Comparison of ENCODE assay signal across 7 mouse cellular contexts in the genomic region with DNA sequence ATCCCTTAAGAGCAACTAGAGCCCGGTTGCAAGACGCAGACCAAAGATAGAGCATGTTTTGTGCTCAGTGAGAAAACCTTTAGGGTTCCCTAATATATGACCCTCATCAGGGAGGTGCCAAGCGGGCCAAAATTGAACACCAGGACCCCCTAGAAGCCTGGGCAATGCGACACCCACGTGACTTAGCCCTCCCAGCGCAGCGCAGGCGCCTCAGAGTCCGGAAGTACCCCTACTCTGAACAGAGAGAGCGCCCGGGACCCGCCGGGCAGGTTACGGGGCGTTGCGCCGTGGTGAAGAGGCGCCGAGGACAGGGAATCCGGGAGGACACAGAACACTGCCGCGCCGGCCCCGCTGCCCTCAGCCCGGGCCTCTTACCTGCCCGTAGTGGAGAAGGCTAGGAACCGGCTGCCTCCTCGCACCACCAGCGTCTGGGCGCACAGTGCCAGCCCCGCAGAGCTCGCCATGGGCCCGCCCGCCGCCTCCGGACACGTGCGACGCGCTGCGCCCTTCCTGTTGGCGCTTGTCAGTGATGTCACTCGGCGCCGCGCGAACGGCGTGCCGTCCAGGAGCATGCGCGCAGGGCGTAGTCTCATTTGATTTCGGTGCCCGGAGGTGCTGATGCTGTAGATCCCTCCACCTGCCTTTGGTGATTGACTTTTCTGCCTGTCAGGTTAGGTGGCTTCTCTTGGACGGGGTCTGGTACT. TPM values are rescaled to one million over a fixed set of nuclear protein-coding genes. Genes with fewer than 3 reads are reported as not detected.
DNase-seq lines count a peak whose midpoint lies in the region; ATAC-seq lines count a peak whose summit lies in the region.

No protein-coding gene starts in this region.

- DNase-seq in adrenal gland, adult (ENCODE audit: inconsistent age in 2 of 2, low spot score in 1 of 2), result peak; percentile 90 to 94
- peak; percentile 95 for DNase-seq in embryo, embryonic 10.5 days (ENCODE audit: low spot score)
- DNase-seq in gastrocnemius, postnatal 25 days, result peak; percentile 80
- peak; percentile 90 to 91 for DNase-seq in left cerebral cortex, postnatal 25 days (ENCODE audit: low spot score in 2 of 2)
- peak; percentile 91 for DNase-seq in midbrain, embryonic 10.5 days (ENCODE audit: low spot score)
- peak; percentile 89 for DNase-seq in right cerebral cortex, postnatal 4 days

- H3K4me2 ChIP-seq in intestine, embryonic 15.5 days (replicated peaks), result peak overlapping the region; percentile 77

- peak overlapping the region; percentile 83 for H3K27ac ChIP-seq in intestine, embryonic 15.5 days
- peak overlapping the region; percentile 92 for H3K27ac ChIP-seq in midbrain, embryonic 10.5 days (replicated peaks)

- WGBS in intestine, embryonic 15.5 days, result under 1% methylated on average over 56 of the region's 56 CpGs
- WGBS in midbrain, embryonic 10.5 days, result under 1% methylated on average over 56 of the region's 56 CpGs

- peak; percentile 98 for ATAC-seq in intestine, embryonic 15.5 days

- peak overlapping the region; percentile 79 for H3K9ac ChIP-seq in intestine, embryonic 15.5 days

- intact Hi-C loops in left cerebral cortex, postnatal 25 days (cut with DNase I), result loop anchor here (5.0 kb wide), 1 partner anchor 145 kb away; the partner anchor contains the start of gene U2af1

- H3K4me1 ChIP-seq in intestine, embryonic 15.5 days (replicated peaks), result no peaks in the 10 kb centered on the region
- peaks cover 15% of the 10 kb centered on the region for H3K4me1 ChIP-seq in midbrain, embryonic 10.5 days

- no peaks in the 10 kb centered on the region for H3K9me3 ChIP-seq in intestine, embryonic 15.5 days
- no peaks in the 10 kb centered on the region for H3K9me3 ChIP-seq in midbrain, embryonic 10.5 days (replicated peaks)

- H3K36me3 ChIP-seq in intestine, embryonic 15.5 days, result peaks cover 24% of the 10 kb centered on the region
- H3K36me3 ChIP-seq in midbrain, embryonic 10.5 days, result peaks cover 39% of the 10 kb centered on the region

- H3K4me3 ChIP-seq in intestine, embryonic 15.5 days (replicated peaks), result peak overlapping the region; percentile 88
- H3K4me3 ChIP-seq in midbrain, embryonic 10.5 days, result peak overlapping the region; percentile 83

- H3K27me3 ChIP-seq in intestine, embryonic 15.5 days (replicated peaks), result no peaks in the 10 kb centered on the region
- no peaks in the 10 kb centered on the region for H3K27me3 ChIP-seq in midbrain, embryonic 10.5 days (ENCODE audit: low read depth, poor library complexity, severe bottlenecking)

RNA-seq across cellular contexts. Expression of gene Wdr4, which starts 7.8 kb away (rescaled TPM):
- total RNA-seq in gastrocnemius, postnatal 25 days (2021), result 1 to 10 TPM; 5.1 to 6.7 TPM
- 45.3 and 47.0 TPM in 2 replicates for polyA plus RNA-seq in intestine, embryonic 15.5 days (2015; fragmentation: Nextera tagmentation; extraction: Ambion mirVana)
- total RNA-seq in left cerebral cortex, postnatal 25 days (2021), result 10 to 100 TPM; 25.4 to 25.6 TPM
- polyA plus RNA-seq in midbrain, embryonic 10.5 days (2016; fragmentation: Nextera tagmentation; extraction: Ambion mirVana), result 70.2 and 76.7 TPM in 2 replicates

RNA-seq across cellular contexts. Expression of gene Ndufv3, which starts 8.0 kb away (rescaled TPM):
- 100 to 1,000 TPM; 458 to 461 TPM for total RNA-seq in gastrocnemius, postnatal 25 days (2021)
- 404 and 457 TPM in 2 replicates for polyA plus RNA-seq in intestine, embryonic 15.5 days (2015; fragmentation: Nextera tagmentation; extraction: Ambion mirVana)
- total RNA-seq in left cerebral cortex, postnatal 25 days (2021), result 100 to 1,000 TPM; 265 to 268 TPM
- polyA plus RNA-seq in midbrain, embryonic 10.5 days (2016; fragmentation: Nextera tagmentation; extraction: Ambion mirVana), result 249 and 258 TPM in 2 replicates

RNA-seq across cellular contexts. Expression of gene Pknox1, which starts 52.6 kb away (rescaled TPM):
- total RNA-seq in gastrocnemius, postnatal 25 days (2021), result 1 to 10 TPM; 5.9 to 7.0 TPM
- 28.5 and 29.8 TPM in 2 replicates for polyA plus RNA-seq in intestine, embryonic 15.5 days (2015; fragmentation: Nextera tagmentation; extraction: Ambion mirVana)
- 10 to 100 TPM; 14.7 to 20.0 TPM for total RNA-seq in left cerebral cortex, postnatal 25 days (2021)
- polyA plus RNA-seq in midbrain, embryonic 10.5 days (2016; fragmentation: Nextera tagmentation; extraction: Ambion mirVana), result 17.5 and 18.0 TPM in 2 replicates

Comparison
In these comparisons a context has a peak if more than half of its experiments do, and no peak if none do; other contexts are left out.
1. Peak in every context shown above with its lines: DNase-seq, ATAC-seq, H3K4me3 ChIP-seq and H3K27ac ChIP-seq.